Mouse (Mus musculus) liver, adult 2 months (tissue): ENCODE measurements around the gene St6gal1. TPM values are rescaled to one million over a fixed set of nuclear protein-coding genes. Genes with fewer than 3 reads are reported as not detected.

ENCODE experiments used
- DNase-seq: peaks from one replicate; pipeline ENCODE4 v3.0.0-alpha.2; 2011; ENCODE audit warnings: low read depth, low spot score; ENCODE audit errors: extremely low read depth
- H3K27ac ChIP-seq: fragments of 200-500 bp; replicated peaks from 2 replicates; pipeline ENCODE4 v1.5.1; 2012; ENCODE audit warnings: low read depth, mild to moderate bottlenecking, control low read depth, inconsistent platforms, low read length; ENCODE audit not compliant: insufficient read depth
- H3K27me3 ChIP-seq: fragments of 200-500 bp; 2 replicates; pipeline ENCODE4 v1.6.1; 2012; ENCODE audit warnings: mild to moderate bottlenecking, moderate library complexity, low read length, inconsistent platforms; ENCODE audit not compliant: control insufficient read depth, insufficient read depth
- H3K36me3 ChIP-seq: fragments of 200-500 bp; 2 replicates; pipeline ENCODE4 v1.6.1; 2012; ENCODE audit warnings: low read length, inconsistent platforms; ENCODE audit not compliant: control insufficient read depth, insufficient read depth
- H3K4me1 ChIP-seq: fragments of 200-500 bp; 2 replicates; pipeline ENCODE4 v1.6.1; 2011; ENCODE audit warnings: low read length; ENCODE audit not compliant: control insufficient read depth, insufficient read depth
- H3K4me3 ChIP-seq: fragments of 200-500 bp; 2 replicates; pipeline ENCODE4 v1.5.1; 2011; ENCODE audit warnings: low read depth, mild to moderate bottlenecking, control low read depth, low read length, moderate library complexity; ENCODE audit not compliant: insufficient read depth
- H3K79me2 ChIP-seq: fragments of 200-500 bp; 2 replicates; pipeline ENCODE4 v1.6.1; 2012; ENCODE audit warnings: inconsistent platforms, mild to moderate bottlenecking, low read length, moderate library complexity; ENCODE audit not compliant: control insufficient read depth, insufficient read depth
- H3K9ac ChIP-seq: fragments of 200-500 bp; 2 replicates; pipeline ENCODE4 v1.6.1; 2012; ENCODE audit warnings: low read depth, mild to moderate bottlenecking, control low read depth, inconsistent platforms, low read length
- CTCF ChIP-seq: fragments of 200-500 bp; IDR thresholded peaks from 2 replicates; pipeline ENCODE4 v1.5.1; 2011; ENCODE audit warnings: low read depth, low read length, control low read depth
- POLR2A ChIP-seq: fragments of 200-500 bp; IDR thresholded peaks from 2 replicates; pipeline ENCODE4 v1.6.1; 2011; ENCODE audit warnings: low read length, control low read depth; ENCODE audit not compliant: insufficient read depth; ENCODE audit errors: extremely low read depth
- WGBS: fragments of 180-500 bp; shearing (Covaris S2); methylation state at CpG from one replicate; pipeline ENCODE4 v1.1.7; 2018; 5-methylcytosine and 5-hydroxymethylcytosine counted together
- polyA plus RNA-seq: library from polyadenylated mRNA; depleted of rRNA; stranded (reverse); fragments of >200 nt; gene quantifications from 2 replicates; pipeline ENCODE4 v1.2.3, GENCODE M21; 2012
- total RNA-seq: library from RNA; depleted of rRNA; stranded (reverse); fragments of >200 nt; gene quantifications from 2 replicates; pipeline ENCODE4 v1.2.3, GENCODE M21; 2014

The St6gal1 gene
- total and polyA plus RNA-seq, 2 experiments: 36.7 to 41.3 TPM

DNA sequence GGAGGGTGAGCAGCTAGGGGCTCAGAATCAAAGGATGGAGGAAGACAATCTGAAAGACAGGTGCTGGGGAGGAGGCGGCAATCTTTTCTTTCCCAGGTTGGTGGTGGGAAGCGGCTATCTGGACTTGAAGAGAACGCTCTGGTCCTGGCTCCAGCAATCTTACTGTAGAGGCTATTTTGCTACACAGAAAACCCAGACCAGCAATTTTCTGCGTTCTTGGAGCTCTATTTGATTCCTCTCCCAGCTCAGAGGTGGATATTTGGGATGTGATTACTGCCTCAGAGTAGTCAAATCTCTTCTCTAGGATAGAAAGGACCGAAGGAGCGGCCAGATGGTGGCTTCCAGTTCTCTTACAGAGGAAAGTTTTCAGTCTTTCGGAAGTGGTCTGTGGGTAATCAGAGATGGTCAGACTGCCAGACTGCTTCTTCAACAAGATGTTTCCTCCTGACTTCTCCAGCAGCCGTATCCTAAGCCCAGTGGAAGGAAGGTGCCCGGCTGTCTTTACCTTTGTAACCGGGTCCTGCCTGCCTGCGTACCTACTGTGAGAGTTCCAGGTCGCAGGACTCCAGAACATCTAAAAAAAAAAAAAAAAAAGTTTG lies 570 bp upstream of the St6gal1 start:
- no peaks in the 10 kb centered on the region for H3K4me1 ChIP-seq
- no peak overlapping the region for H3K4me3 ChIP-seq
- WGBS: 69% methylated on average over 12 of the region's 12 CpGs
- no peaks in the 10 kb centered on the region for H3K36me3 ChIP-seq
- DNase-seq: no peak
- H3K79me2 ChIP-seq: peaks cover 4% of the 10 kb centered on the region; the same call in 1 of the 2 replicates
- no peak for TF ChIP-seq CTCF
- no peak for TF ChIP-seq POLR2A
- no peaks in the 10 kb centered on the region for H3K27me3 ChIP-seq
- no peak overlapping the region for H3K9ac ChIP-seq
- H3K27ac ChIP-seq: no peak overlapping the region

DNA sequence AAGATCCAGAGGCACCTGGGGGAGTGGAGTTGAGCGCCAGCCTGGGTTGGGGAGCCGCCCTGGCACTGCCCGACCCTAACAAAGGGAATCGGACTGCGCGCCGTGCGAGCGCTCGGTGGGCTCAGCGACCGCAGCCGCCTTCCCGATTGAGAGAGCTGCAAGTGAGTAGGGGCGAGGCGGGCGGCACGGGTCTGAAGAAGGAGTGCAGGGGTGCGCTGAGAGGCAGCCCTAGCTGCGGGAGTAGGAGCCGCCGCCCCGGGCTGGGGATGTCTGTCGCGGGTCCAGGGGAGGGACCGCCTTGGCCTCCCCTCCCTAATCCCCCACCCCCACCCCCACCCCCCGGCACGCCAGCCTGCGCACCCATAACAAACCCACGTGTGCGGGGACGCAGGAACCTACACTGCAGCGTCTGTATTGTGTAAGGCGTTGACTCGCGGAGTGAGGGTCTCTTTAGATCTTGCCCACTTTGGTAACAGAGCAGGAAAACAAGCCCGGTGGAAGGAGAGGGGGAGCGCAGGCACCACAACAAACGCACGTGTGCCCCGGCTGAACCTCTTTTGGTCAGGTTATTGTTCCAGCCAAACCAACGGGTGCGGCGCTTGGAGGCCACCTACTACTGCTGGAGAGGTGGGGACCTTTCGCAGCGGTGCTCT lies 655 bp downstream of the St6gal1 start:
- peak; percentile 62 for DNase-seq
- Histone ChIP-seq H3K9ac (peak overlapping the region; percentile 87), H3K4me1 (no peaks in the 10 kb centered on the region), H3K79me2 (peaks cover 4% of the 10 kb centered on the region; the same call in 1 of the 2 replicates), H3K27me3 (no peaks in the 10 kb centered on the region), H3K4me3 (peak overlapping the region; percentile 68), H3K27ac (peak overlapping the region; percentile 61), H3K36me3 (no peaks in the 10 kb centered on the region)
- 0% methylated on average over 46 of the region's 46 CpGs for WGBS
- TF ChIP-seq POLR2A (0 out of 2 replicates have a peak, but pooled peaks have one; percentile 3), CTCF (no peak)

DNA sequence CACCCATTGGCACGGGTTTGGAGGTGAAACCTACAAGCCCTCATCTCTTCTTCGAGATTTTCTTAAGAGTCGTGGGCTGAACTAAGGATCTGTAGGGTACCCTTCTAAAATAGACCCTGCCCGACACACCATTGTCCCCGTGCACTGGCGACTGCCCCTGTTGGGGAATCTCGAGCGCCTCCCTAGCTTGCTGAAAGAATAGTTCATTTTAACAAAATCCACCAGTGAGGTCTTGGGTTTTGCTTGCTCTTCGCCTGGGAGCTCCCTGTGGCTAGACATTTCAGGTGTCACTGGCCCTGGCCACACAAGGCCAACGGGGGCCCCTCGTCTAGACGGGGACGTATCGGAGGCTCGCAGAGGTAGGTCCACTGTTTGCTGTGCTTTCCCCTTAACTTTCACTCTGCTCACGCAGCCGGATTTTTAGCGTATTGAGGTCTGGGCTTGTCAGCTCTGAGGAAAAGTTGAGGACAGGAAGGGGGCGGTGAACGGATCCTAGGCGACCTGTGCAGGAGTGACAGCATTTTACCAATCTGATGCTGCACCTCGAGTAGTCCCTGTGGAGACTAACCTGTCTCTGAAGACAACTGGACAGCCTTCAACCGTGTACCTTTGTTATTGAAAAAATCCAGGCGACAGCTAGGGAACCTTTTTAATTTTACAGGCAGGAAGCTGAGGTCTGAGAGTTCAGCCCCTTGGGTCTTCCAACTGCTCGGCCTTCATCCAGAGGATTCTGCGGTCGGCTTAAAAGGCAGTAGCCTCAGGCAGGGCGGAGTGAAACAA lies 1.5 kb downstream of the St6gal1 start:
- H3K9ac ChIP-seq: peak overlapping the region; percentile 87
- peak; percentile 55 for DNase-seq
- no peaks in the 10 kb centered on the region for H3K27me3 ChIP-seq

DNA sequence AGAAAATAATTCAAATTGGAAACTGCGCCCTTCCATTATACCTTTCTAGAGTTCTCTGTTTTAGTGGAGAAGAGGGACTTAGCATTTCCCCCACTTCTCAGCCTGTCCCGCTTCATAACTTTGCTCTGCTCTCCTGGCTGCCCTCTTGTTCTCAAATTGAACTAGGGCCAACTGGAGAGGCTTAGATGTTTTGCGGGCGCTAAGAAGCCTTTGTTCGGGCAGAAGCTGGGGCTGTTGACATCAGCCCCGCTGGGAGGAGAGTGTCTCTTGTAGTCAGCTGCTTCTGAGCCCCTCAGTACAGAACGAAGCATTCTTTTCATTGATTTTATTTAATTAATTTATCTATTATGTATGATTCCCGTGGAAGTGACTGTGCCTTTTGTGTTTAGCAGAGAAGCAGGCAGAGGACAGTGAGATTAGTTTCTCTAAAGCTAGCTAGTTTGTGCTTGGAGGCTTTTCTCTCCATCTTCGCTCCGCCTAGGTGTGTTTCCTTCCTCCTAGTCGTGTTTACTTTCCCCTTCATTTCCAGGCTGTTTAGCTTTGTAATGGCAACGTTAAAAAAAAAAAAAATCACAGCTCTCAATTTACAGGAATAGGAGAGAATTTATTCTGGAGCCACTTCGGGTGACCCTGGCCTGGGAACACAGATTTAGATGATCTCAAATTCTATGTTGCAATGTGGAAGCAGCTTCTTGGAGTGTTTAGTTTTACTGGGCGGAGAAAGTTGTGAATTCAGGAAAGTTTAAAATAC lies 2.2 kb downstream of the St6gal1 start:
- WGBS: 12% methylated on average over 14 of the region's 14 CpGs

More for the DNA sequence above, 1.5 kb downstream of the St6gal1 start:
- WGBS: 1% methylated on average over 28 of the region's 28 CpGs
- Histone ChIP-seq H3K79me2 (peaks cover 4% of the 10 kb centered on the region; the same call in 1 of the 2 replicates), H3K4me1 (no peaks in the 10 kb centered on the region), H3K27ac (peak overlapping the region; percentile 61), H3K4me3 (peak overlapping the region; percentile 68), H3K36me3 (no peaks in the 10 kb centered on the region)
- TF ChIP-seq CTCF (peak; percentile 25; the same call in 1 of the 2 replicates), POLR2A (no peak)

DNA sequence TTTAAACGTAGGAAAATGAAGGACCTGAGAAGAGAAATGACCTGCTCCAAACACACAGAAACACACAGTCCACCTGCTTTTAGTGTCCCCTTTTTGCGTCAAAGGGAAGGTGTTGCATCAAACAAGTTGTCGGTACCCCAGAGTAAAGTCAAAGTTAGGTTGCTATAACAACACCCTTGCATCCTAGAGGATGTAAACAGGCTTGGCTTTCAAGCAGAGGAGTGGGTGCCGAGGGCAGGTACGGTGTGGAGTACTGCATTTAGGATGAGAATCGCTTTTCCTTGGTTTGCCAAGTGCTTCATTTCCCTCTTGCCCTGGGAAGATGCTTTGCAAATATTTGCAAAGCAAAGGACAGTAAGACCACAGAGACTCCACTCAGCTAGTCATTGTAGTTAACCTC lies 3.3 kb downstream of the St6gal1 start:
- Histone ChIP-seq H3K79me2 (peaks cover 4% of the 10 kb centered on the region; the same call in 1 of the 2 replicates), H3K36me3 (no peaks in the 10 kb centered on the region), H3K27me3 (no peaks in the 10 kb centered on the region), H3K27ac (no peak overlapping the region), H3K9ac (no peak overlapping the region), H3K4me1 (peaks cover 2% of the 10 kb centered on the region; the same call in 1 of the 2 replicates), H3K4me3 (no peak overlapping the region)
- TF ChIP-seq POLR2A (no peak), CTCF (no peak)
- DNase-seq: no peak
- 80% methylated on average over 6 of the region's 6 CpGs for WGBS

More for the DNA sequence above, 2.2 kb downstream of the St6gal1 start:
- Histone ChIP-seq H3K4me1 (no peaks in the 10 kb centered on the region), H3K9ac (peak overlapping the region; percentile 87; the same call in 1 of the 2 replicates), H3K4me3 (peak overlapping the region; percentile 68; the same call in 1 of the 2 replicates), H3K79me2 (peaks cover 4% of the 10 kb centered on the region; the same call in 1 of the 2 replicates), H3K36me3 (no peaks in the 10 kb centered on the region), H3K27ac (peak overlapping the region; percentile 61), H3K27me3 (no peaks in the 10 kb centered on the region)
- DNase-seq: peak; percentile 79
- TF ChIP-seq CTCF (no peak), POLR2A (no peak)
